Mouse (Mus musculus) kidney, adult 2 months (tissue): ENCODE results near the gene Fancg. TPM values are rescaled to one million over a fixed set of nuclear protein-coding genes. Genes with fewer than 3 reads are reported as not detected.

Experiments used
- DNase-seq: peaks from one replicate; pipeline ENCODE4 v3.0.0; 2021
- H3K27ac ChIP-seq: fragments of 200-500 bp; 2 replicates; pipeline ENCODE4 v1.5.1; 2012; ENCODE audit warnings: low read depth, low read length, control low read depth, inconsistent platforms; ENCODE audit not compliant: insufficient read depth
- H3K27me3 ChIP-seq: fragments of 200-500 bp; replicated peaks from 2 replicates; pipeline ENCODE4 v1.6.1; 2012; ENCODE audit warnings: mild to moderate bottlenecking, moderate library complexity, low read length, inconsistent platforms; ENCODE audit not compliant: control insufficient read depth, insufficient read depth
- H3K36me3 ChIP-seq: fragments of 200-500 bp; 2 replicates; pipeline ENCODE4 v1.6.1; 2012; ENCODE audit warnings: mild to moderate bottlenecking, moderate library complexity, low read length, inconsistent platforms; ENCODE audit not compliant: control insufficient read depth, insufficient read depth
- H3K4me1 ChIP-seq: fragments of 200-500 bp; 2 replicates; pipeline ENCODE4 v1.6.1; 2011; ENCODE audit warnings: low read length; ENCODE audit not compliant: control insufficient read depth, insufficient read depth
- H3K4me3 ChIP-seq: fragments of 200-500 bp; 2 replicates; pipeline ENCODE4 v1.5.1; 2011; ENCODE audit warnings: mild to moderate bottlenecking, low read depth, low read length, control low read depth; ENCODE audit not compliant: insufficient read depth
- CTCF ChIP-seq: fragments of 200-500 bp; conservative IDR thresholded peaks from 2 replicates; pipeline ENCODE4 v1.5.1; 2011; ENCODE audit warnings: low read depth, mild to moderate bottlenecking, control low read depth, low read length, moderate library complexity, mixed read lengths; ENCODE audit not compliant: insufficient read depth, insufficient read length
- POLR2A ChIP-seq: fragments of 200-500 bp; IDR thresholded peaks from one replicate; pipeline ENCODE4 v1.6.1; 2011; ENCODE audit warnings: low read depth, low read length, control low read depth
- WGBS: fragments of 180-500 bp; shearing (Covaris S2); methylation state at CpG from one replicate; pipeline ENCODE4 v1.1.7; 2018; 5-methylcytosine and 5-hydroxymethylcytosine counted together
- polyA plus RNA-seq: library from polyadenylated mRNA; depleted of rRNA; stranded (reverse); fragments of >200 nt; gene quantifications from 2 replicates; pipeline ENCODE4 v1.2.3, GENCODE M21; 2012; rRNA removed

Gene Fancg
- polyA plus RNA-seq, 1 experiment: 6.8 TPM

DNA sequence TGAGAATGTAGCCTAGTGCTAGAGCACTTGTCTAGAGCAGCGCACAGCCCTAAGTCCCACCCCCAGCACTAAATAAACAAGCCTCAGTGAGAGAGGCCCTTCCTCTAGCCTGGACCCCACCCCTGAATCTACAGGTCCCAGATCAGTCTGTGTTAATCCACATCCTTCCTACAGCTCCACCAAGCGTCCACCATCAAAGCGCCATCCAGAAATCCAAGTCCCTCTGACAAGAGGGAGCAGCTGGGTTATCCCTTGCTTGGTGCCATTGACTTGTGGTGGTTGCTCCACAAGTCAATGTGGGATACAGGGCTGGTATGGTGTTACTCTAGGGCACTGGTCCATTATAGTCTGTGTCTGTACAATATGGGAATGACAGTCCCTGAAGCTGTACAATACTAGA, 55.1 kb downstream of the Fancg start:
- Histone ChIP-seq H3K27me3 (no peaks in the 10 kb centered on the region), H3K4me3 (no peak overlapping the region), H3K27ac (no peak overlapping the region), H3K36me3 (no peaks in the 10 kb centered on the region), H3K4me1 (0 out of 2 replicates have a peak, but pooled peaks cover 3% of the 10 kb centered on the region)
- TF ChIP-seq POLR2A: no peak
- no peak for TF ChIP-seq CTCF
- DNase-seq: no peak
- WGBS: 100% methylated on average over 3 of the region's 3 CpGs

DNA sequence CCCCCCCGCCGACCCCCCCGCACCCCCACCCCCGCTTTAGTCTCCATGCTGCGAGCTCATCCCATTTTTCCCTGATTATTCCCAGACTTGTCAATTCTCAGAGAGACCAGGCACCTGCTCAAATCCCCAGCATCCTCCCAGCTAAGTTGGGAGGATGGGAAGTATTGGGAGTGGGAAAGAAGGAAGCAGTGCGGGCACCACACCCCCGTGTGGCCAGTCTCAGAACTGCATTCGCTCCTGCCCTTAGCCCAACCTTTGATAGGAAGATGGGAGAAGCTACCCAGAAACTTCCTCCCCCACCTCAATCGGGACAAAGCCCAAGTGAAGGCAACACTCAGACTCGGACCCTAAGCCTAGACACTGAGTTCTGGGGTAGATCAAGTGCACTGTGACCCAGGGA, 56.0 kb downstream of the Fancg start:
- Histone ChIP-seq H3K4me1 (peaks cover 4% of the 10 kb centered on the region; the same call in 1 of the 2 replicates), H3K27me3 (no peaks in the 10 kb centered on the region), H3K27ac (no peak overlapping the region), H3K36me3 (no peaks in the 10 kb centered on the region), H3K4me3 (no peak overlapping the region)
- DNase-seq: peak; percentile 71
- 14% methylated on average over 10 of the region's 10 CpGs for WGBS
- TF ChIP-seq POLR2A (no peak), CTCF (peak; percentile 86)

DNA sequence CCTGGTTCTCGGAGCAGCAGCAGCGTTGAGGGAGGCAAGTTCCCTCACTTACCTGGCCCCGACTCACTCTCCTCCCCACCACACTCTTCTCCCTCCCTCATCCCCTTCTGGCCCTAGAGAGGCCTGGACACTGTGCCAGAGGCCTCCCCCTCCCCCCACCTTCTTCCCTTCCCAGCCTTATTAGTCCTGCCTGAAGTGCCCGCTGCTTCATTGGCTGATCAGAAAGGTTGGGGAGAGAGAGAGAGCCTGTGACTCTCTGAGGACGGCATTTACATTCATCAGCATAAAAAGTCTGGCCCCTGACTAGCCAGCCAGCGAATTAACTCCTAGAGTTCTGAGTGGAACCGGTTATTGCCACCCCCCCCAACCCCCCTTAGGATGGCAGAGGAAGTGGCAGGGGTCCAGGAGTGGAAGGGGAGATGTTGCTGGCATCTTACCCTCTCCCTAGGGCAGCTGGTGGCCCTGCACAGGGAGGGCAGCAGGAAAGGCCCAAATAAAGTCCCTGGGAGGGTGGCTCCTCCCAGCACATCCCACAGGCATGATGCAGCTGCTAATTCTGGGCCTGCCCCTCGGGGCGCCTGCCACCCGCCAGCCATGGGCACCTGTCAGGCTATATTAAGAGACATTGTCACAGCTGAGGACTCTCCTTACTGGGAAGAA, 56.7 kb downstream of the Fancg start:
- Histone ChIP-seq H3K4me3 (no peak overlapping the region), H3K36me3 (no peaks in the 10 kb centered on the region), H3K27ac (no peak overlapping the region), H3K27me3 (no peaks in the 10 kb centered on the region), H3K4me1 (peaks cover 8% of the 10 kb centered on the region; the same call in 1 of the 2 replicates)
- 50% methylated on average over 10 of the region's 10 CpGs for WGBS
- DNase-seq: peak; percentile 32
- no peak for TF ChIP-seq CTCF
- TF ChIP-seq POLR2A: no peak

DNA sequence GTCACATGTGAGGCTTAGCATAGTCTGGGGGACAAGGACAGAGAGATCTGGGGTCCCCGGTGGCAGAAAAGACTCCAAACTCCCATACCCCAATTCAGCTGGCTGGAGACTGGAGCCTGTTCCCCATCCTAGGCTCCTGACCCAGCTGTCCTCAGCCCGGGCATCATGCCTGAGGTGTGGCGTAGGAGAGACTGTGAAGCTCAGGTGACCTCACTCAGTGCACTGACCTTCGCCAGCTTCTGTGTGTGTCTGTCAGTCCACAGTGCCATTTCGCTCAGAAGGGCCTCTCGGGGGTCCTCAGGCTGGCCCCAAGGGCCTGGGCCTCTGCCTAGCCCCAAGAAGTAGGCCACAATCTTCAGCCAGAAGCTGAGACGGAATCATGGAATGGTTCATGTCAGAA, 57.7 kb downstream of the Fancg start:
- WGBS: 90% methylated on average over 7 of the region's 7 CpGs
- TF ChIP-seq POLR2A: no peak
- no peak for TF ChIP-seq CTCF
- Histone ChIP-seq H3K4me3 (no peak overlapping the region), H3K27me3 (no peaks in the 10 kb centered on the region), H3K4me1 (peaks cover 8% of the 10 kb centered on the region; the same call in 1 of the 2 replicates), H3K27ac (no peak overlapping the region), H3K36me3 (no peaks in the 10 kb centered on the region)
- DNase-seq: no peak

Other genes starting within 250 kb of the Fancg start
- gene Ccl21a, start 236.5 kb downstream of the Fancg start, polyA plus RNA-seq: 19.8 and 66.9 TPM in 2 replicates
- 0.05 TPM in 1 of 2 replicates, not detected in the other for gene Fam205a1, start 156.6 kb downstream of the Fancg start, polyA plus RNA-seq
- not detected in 2 replicates for gene Gm12394, start 153.7 kb downstream of the Fancg start, polyA plus RNA-seq
- not detected in 2 replicates for gene Fam205c, start 136.3 kb downstream of the Fancg start, polyA plus RNA-seq
- gene Phf24, start 93.8 kb downstream of the Fancg start, polyA plus RNA-seq: 1.1 TPM in 2 replicates
- 6.5 and 8.1 TPM in 2 replicates for gene Dnajb5, start 60.7 kb downstream of the Fancg start, polyA plus RNA-seq
- gene 1700022I11Rik, start 40.9 kb downstream of the Fancg start, polyA plus RNA-seq: not detected in 2 replicates
- gene Vcp, start 10.0 kb downstream of the Fancg start, polyA plus RNA-seq: 112 and 130 TPM in 2 replicates
- 24.6 and 28.4 TPM in 2 replicates for gene Pigo, start 15.3 kb upstream of the Fancg start, polyA plus RNA-seq
- 103 and 118 TPM in 2 replicates for gene Stoml2, start 21.2 kb upstream of the Fancg start, polyA plus RNA-seq
- 14.4 and 15.6 TPM in 2 replicates for gene Fam214b, start 35.7 kb upstream of the Fancg start, polyA plus RNA-seq
- 5.0 and 5.5 TPM in 2 replicates for gene Unc13b, start 48.4 kb upstream of the Fancg start, polyA plus RNA-seq